Mouse (Mus musculus) layer of hippocampus, adult 18-20 months (tissue): Measurements from ENCODE around the gene Flrt1. TPM values are rescaled to one million over a fixed set of nuclear protein-coding genes. Genes with fewer than 3 reads are reported as not detected.

Experiments used
- DNase-seq, 2 experiments: peaks; one replicate each; pipeline ENCODE4 v3.0.0; 2022; ENCODE audit warnings: low spot score in 2 of 2
- total RNA-seq, 2 experiments: library from RNA; stranded (reverse); gene quantifications; 2 replicates each; pipeline ENCODE4 v1.2.3; 2021

Flrt1 gene
- total RNA-seq, 2 experiments from 2014 or later: 21.6 to 22.0 TPM

- no peak for DNase-seq
Observed at GRCm38 (mm10) chr19:7133436-7133835, 27.9 kb upstream of the Flrt1 start.

- no peak for DNase-seq
Observed at GRCm38 (mm10) chr19:7130317-7130716, 24.8 kb upstream of the Flrt1 start.

DNA sequence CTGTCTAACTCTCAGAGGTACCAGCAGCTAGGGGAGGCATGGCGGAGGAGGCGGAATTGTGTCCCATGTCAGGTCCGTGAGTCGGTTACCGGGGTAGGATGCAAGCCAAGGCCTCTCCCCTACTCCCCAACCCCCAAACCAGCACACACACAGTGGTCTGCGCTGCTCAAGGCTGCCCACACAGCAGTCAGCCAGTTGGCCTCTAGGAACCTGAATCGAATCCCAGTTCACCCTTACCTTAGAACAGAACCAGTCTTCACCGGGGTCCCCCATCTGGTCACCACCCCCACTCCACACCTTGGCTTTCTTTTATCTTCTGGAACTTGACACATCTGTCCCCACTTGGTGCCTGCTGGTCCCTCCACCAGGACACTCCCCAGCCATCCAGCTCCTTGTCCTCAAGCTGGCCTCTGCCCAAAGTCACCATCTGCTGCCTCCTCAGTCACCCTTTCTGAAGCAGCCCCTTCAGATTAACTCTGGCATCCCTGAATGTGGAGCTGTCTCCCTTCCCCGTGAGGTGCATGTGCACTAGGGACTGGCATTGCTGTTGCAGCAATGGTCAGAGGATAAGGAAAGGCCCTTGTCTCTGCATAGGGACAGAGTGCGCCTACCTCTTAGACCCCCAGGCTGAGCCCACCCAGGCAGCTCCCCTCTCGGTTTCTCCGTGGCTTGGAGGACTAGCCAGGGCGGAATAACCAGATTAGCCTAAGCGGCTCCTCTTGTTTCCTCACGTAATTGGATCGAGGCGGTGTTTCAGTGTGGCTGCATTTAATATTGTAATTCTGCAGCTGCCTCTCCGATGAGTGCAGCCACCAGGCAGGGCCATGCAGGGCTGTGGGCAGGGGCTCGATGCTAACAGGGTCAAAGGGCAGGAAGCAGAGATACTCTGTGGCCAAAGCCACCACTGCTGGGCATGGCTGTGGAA lies 23.3 kb upstream of the Flrt1 start:
- DNase-seq: no peak

- DNase-seq: no peak
Observed at GRCm38 (mm10) chr19:7126933-7127332, 21.4 kb upstream of the Flrt1 start.

DNA sequence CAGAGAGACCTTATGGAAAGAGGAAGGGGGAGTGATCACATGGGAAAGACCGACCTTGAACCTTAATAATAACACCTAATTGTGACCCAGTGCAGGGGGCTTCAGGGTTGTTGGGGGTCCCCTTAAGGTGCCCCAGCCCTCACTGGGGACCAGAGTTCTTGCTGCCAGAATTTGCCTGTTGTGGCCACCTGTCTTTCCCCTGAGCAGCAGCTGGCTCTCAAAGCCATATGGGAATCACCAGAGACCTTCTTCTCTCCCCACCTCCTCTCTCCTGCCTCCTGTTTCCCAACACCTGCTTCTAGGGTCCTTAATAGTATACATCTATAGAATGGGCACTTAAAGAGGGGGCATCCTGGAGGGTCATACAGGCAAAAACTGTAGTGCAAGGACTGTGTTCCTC lies 20.7 kb upstream of the Flrt1 start:
- no peak for DNase-seq

DNA sequence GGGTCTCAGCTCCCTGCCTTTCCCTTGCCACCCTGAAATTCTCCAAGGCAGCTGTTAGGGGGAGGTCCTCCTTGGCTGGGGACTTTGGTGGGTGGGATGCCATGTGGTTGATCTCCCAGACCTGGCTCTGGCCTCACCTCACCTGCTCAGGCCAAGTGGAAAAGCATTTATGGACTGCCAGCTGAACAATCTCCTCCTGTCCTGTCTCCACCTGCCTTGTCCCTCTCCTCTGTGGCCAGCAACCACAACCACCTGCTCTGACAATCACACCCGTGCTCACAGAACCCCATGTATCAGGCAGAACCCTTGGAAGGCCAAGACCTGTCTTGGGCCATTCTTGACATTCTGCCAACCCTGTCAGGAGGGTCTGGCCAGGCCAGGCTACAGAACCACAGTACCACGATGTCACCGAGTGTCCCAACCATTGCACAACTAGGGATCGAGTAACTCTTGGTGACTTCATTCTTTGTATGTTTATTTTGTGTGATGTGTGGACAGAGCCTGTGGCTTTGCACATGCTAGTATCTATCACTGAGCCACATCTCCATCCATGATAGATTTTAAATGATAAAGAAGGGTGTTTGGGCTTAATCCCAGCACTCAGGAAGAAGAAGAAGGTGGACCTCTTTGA lies 20.1 kb upstream of the Flrt1 start:
- no peak for DNase-seq

- no peak for DNase-seq
Observed at GRCm38 (mm10) chr19:7122698-7123306, 17.3 kb upstream of the Flrt1 start.

GRCm38 (mm10) chr19:7122277-7122676 lies 16.7 kb upstream of the Flrt1 start:
- DNase-seq: no peak

GRCm38 (mm10) chr19:7121252-7121651 lies 15.7 kb upstream of the Flrt1 start:
- no peak for DNase-seq

- DNase-seq: no peak
Observed at GRCm38 (mm10) chr19:7117653-7118307, 12.3 kb upstream of the Flrt1 start.

GRCm38 (mm10) chr19:7117141-7117540 lies 11.6 kb upstream of the Flrt1 start:
- DNase-seq: no peak

GRCm38 (mm10) chr19:7116038-7116731 lies 10.7 kb upstream of the Flrt1 start:
- no peak for DNase-seq

- no peak for DNase-seq
Observed at GRCm38 (mm10) chr19:7113574-7113973, 8.0 kb upstream of the Flrt1 start.

- no peak for DNase-seq
Observed at GRCm38 (mm10) chr19:7112628-7113027, 7.1 kb upstream of the Flrt1 start.

GRCm38 (mm10) chr19:7111710-7112109 lies 6.2 kb upstream of the Flrt1 start:
- no peak for DNase-seq

DNA sequence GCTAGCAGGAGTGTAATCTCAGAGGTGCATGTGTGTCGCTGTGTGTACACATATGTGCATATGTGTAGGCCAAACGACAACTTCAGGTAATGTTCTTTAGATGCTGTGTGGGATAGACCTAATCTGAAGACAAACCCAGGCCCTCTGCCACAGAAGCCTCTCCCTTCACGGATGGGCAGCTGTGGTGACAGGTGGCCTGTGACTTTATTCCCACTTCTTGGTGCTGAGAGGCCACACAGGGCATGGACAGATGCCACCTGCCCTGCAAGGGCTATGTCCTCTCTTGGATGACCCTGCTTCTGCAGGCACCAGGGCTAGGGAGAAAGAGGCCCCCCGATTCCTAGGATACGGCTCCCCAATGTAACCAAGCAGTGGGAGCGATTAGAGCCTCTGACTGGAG lies 5.8 kb upstream of the Flrt1 start:
- DNase-seq: no peak

- DNase-seq: no peak
Observed at GRCm38 (mm10) chr19:7110875-7111274, 5.3 kb upstream of the Flrt1 start.

DNA sequence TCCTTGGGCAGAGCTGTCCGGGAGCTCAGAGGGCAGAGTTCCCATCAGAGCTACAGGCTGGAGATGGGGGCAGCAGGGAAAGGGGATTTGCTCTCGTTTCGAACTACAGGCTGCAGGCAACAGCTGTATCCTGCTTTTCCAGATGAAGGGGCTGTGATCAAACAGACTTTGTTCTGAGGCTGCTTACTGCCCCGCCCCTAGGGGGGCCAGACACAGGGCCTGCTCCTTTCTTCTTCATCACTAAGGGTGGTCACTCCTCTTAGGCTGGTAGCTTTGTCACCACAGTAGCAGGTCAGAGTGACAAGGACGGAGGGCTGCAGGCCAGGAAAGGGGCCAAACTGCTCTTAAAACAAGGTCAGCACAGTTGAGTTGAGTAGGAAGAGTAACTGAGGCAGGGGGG lies 4.6 kb upstream of the Flrt1 start:
- DNase-seq: no peak

- no peak for DNase-seq
Observed at GRCm38 (mm10) chr19:7108114-7108905, 2.8 kb upstream of the Flrt1 start.

- DNase-seq: no peak
Observed at GRCm38 (mm10) chr19:7107174-7107573, 1.6 kb upstream of the Flrt1 start.
